ENCODE assay signal across 7 mouse cellular contexts in the genomic region with DNA sequence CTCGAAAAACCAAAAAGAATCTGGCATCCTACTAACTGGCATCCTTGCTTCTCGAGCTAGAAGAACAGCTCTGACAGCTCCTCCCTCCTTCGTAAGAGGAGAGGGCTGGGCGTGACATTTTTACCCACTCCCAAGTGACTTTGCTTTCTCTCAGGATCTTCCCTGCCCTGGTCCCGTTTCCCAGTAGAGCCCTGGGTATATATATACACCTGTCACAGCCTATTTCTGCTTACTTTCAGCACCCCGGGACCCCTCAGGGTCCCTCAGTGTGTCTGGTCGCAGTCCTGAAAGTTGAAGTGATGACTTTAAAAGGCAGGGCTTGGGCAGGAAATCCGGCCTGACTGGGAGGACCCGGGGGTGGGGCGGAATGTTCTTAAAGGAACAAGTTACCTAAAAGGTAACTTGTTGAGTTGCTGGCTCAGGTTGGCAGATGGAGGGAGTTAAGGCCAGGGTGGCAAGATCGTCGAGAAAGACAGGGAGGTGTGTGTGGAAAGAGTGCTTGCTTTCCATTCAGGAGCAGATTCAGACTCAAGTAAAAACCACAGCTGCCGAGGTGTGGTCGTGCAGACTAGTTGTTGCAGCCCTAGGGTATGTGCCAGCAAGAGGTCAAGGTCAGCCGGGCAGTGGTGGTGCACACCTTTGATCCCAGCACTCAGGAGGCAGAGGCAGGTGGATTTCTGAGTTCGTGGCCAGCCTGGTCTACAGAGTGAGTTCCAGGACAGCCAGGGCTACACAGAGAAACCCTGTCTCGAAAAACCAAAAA. TPM values are rescaled to one million over a fixed set of nuclear protein-coding genes. Genes with fewer than 3 reads are reported as not detected.
DNase-seq lines count a peak whose midpoint lies in the region; ATAC-seq and TF ChIP-seq lines count a peak whose summit lies in the region.

Ghdc (minus strand) TSS at position 312 of the 763 bp plus-strand sequence.

- no peaks in the 10 kb centered on the region for H3K27me3 ChIP-seq in hindbrain, postnatal 0 days (ENCODE audit: insufficient read depth, low read length)
- H3K27me3 ChIP-seq in midbrain, embryonic 10.5 days (ENCODE audit: low read depth, poor library complexity, severe bottlenecking) = no peaks in the 10 kb centered on the region

- no peaks in the 10 kb centered on the region for H3K9me3 ChIP-seq in hindbrain, postnatal 0 days (ENCODE audit: low read length)
- no peaks in the 10 kb centered on the region for H3K9me3 ChIP-seq in midbrain, embryonic 10.5 days (replicated peaks)

- H3K4me3 ChIP-seq in hindbrain, postnatal 0 days (ENCODE audit: low read length) = peak within 1 kb of the TSS; percentile 45
- peak within 1 kb of the TSS; percentile 54 for H3K4me3 ChIP-seq in midbrain, embryonic 10.5 days

- H3K9ac ChIP-seq in hindbrain, postnatal 0 days (replicated peaks; ENCODE audit: low read length) = peak within 1 kb of the TSS; percentile 22

- ATAC-seq in activated CD4-positive, CD25-positive, alpha-beta regulatory T cell, adult 4 months = peak; percentile 95
- ATAC-seq in common myeloid progenitor, adult 5-6 weeks (replicated peaks; ENCODE audit: low read depth, poor library complexity, severe bottlenecking) = peak; percentile 87
- ATAC-seq in hindbrain, postnatal 0 days = peak; percentile 74; the same call in 1 of the 2 replicates

- DNase-seq in gastrocnemius, adult 8-10 months (ENCODE audit: low spot score in 2 of 2) = peak; percentile 73 to 82
- DNase-seq in hindbrain, postnatal 0 days (ENCODE audit: low spot score) = peak; percentile 82
- peak; percentile 73 to 77 for DNase-seq in left cerebral cortex, postnatal 36 days (ENCODE audit: low spot score in 2 of 2)
- DNase-seq in midbrain, embryonic 10.5 days (ENCODE audit: low spot score) = peak; percentile 44
- DNase-seq in right cerebral cortex, postnatal 4 days = peak; percentile 65

- H3K4me1 ChIP-seq in hindbrain, postnatal 0 days (ENCODE audit: insufficient read depth, low read length) = peaks cover 7% of the 10 kb centered on the region
- peaks cover 12% of the 10 kb centered on the region; the same call in 1 of the 2 replicates for H3K4me1 ChIP-seq in midbrain, embryonic 10.5 days

- 17% methylated on average over 17 of the region's 17 CpGs for WGBS in hindbrain, postnatal 0 days
- WGBS in midbrain, embryonic 10.5 days = 28% methylated on average over 17 of the region's 17 CpGs

- no peak for TF ChIP-seq CTCF in hindbrain, postnatal 0 days (IDR thresholded peaks at IDR 0.05; ENCODE audit: low read depth)

- peak within 1 kb of the TSS; percentile 50 for H3K4me2 ChIP-seq in hindbrain, postnatal 0 days (ENCODE audit: low read depth, low read length)

- H3K27ac ChIP-seq in hindbrain, postnatal 0 days = peak within 1 kb of the TSS; percentile 12; the same call in 1 of the 2 replicates
- H3K27ac ChIP-seq in midbrain, embryonic 10.5 days (replicated peaks) = peak within 1 kb of the TSS; percentile 63

- H3K36me3 ChIP-seq in hindbrain, postnatal 0 days (ENCODE audit: insufficient read depth, low read length) = no peaks in the 10 kb centered on the region
- no peaks in the 10 kb centered on the region for H3K36me3 ChIP-seq in midbrain, embryonic 10.5 days

- intact Hi-C loops in left cerebral cortex, postnatal 36 days (cut with DNase I) = no loop called here

RNA-seq across cellular contexts. Expression of gene Ghdc, which starts in this region (rescaled TPM):
- 1 to 10 TPM; 3.2 to 5.3 TPM for polyA plus RNA-seq in activated CD4-positive, CD25-positive, alpha-beta regulatory T cell, adult 4 months (2017; shearing (Covaris generic))
- total RNA-seq in common myeloid progenitor, adult 5-6 weeks (2017) = 2.3 and 4.0 TPM in 2 replicates
- 1 to 10 TPM; 4.3 to 8.2 (median 5.7) TPM for total RNA-seq in gastrocnemius, adult 8-10 months (2022)
- total RNA-seq in hindbrain, postnatal 0 days (2014; rRNA removed) = 15.9 and 20.9 TPM in 2 replicates
- 7.5 and 8.3 TPM in 2 replicates for polyA plus RNA-seq in hindbrain, postnatal 0 days (2015; fragmentation: Nextera tagmentation; extraction: Ambion mirVana)
- 1 to 10 TPM; 6.6 to 8.0 TPM for total RNA-seq in left cerebral cortex, postnatal 36 days (2021)
- 3.9 and 4.4 TPM in 2 replicates for polyA plus RNA-seq in midbrain, embryonic 10.5 days (2016; fragmentation: Nextera tagmentation; extraction: Ambion mirVana)

Comparison
In these comparisons a context has a peak if more than half of its experiments do, and no peak if none do; other contexts are left out.
1. Peak in every context shown above with its lines: DNase-seq, ATAC-seq, H3K4me3 ChIP-seq and H3K27ac ChIP-seq.